Mouse (Mus musculus): ENCODE data around the gene Rras. TPM values are rescaled to one million over a fixed set of nuclear protein-coding genes. Genes with fewer than 3 reads are reported as not detected.

Rras gene
- polyA plus RNA-seq, 2 experiments, result 15.4 to 16.3 TPM

- ATAC-seq (ENCODE audit: insufficient read depth) (no peak), DNase-seq (ENCODE audit: low read depth in 3 of 3, low spot score in 3 of 3) (no peak)
- WGBS (ENCODE audit: insufficient replicate concordance), result 88% methylated on average over 26 of the region's 26 CpGs
- TF ChIP-seq CTCF (IDR thresholded peaks at IDR 0.05; ENCODE audit: low read depth), result no peak
- H3K4me3 ChIP-seq (ENCODE audit: insufficient read depth in 1 of 2, low read depth in 2 of 2, low read length in 2 of 2), result no peak overlapping the region
- peaks cover 8 to 11% of the 10 kb centered on the region in 2 experiments for H3K4me1 ChIP-seq (replicated peaks; ENCODE audit: control insufficient read depth in 2 of 2, insufficient read depth in 2 of 2, low read length in 1 of 2)
- no peak overlapping the region for H3K4me2 ChIP-seq (ENCODE audit: low read depth)
- H3K36me3 ChIP-seq (replicated peaks; ENCODE audit: control insufficient read depth, insufficient read depth, low read depth), result peaks cover 25% of the 10 kb centered on the region
- no peak overlapping the region for H3K27ac ChIP-seq
- H3K27me3 ChIP-seq (ENCODE audit: control insufficient read depth, insufficient read depth, low read length), result no peaks in the 10 kb centered on the region
- no peaks in the 10 kb centered on the region for H3K9me3 ChIP-seq (ENCODE audit: control insufficient read depth, low read length)
- no peak overlapping the region for H3K9ac ChIP-seq (replicated peaks)
These were observed 29.1 kb downstream of the Rras start for GRCm38 (mm10) chr7:45046853-45047350.

- DNase-seq (ENCODE audit: low read depth in 3 of 3, low spot score in 3 of 3) (no peak), ATAC-seq (ENCODE audit: insufficient read depth) (no peak)
- TF ChIP-seq CTCF (IDR thresholded peaks at IDR 0.05; ENCODE audit: low read depth), result no peak
- TF ChIP-seq EP300 (IDR thresholded peaks at IDR 0.05; ENCODE audit: low read depth), result no peak
- Histone ChIP-seq H3K4me1 (replicated peaks; ENCODE audit: control insufficient read depth in 2 of 2, insufficient read depth in 2 of 2, low read length in 1 of 2) (peaks cover 9 to 14% of the 10 kb centered on the region in 2 experiments), H3K4me2 (ENCODE audit: low read depth) (no peak overlapping the region), H3K4me3 (ENCODE audit: insufficient read depth in 1 of 2, low read depth in 2 of 2, low read length in 2 of 2) (no peak overlapping the region), H3K9ac (replicated peaks) (no peak overlapping the region), H3K27ac (no peak overlapping the region), H3K9me3 (ENCODE audit: control insufficient read depth, low read length) (no peaks in the 10 kb centered on the region), H3K36me3 (replicated peaks; ENCODE audit: control insufficient read depth, insufficient read depth, low read depth) (peaks cover 19% of the 10 kb centered on the region), H3K27me3 (ENCODE audit: control insufficient read depth, insufficient read depth, low read length) (no peaks in the 10 kb centered on the region)
- 92% methylated on average over 14 of the region's 14 CpGs for WGBS (ENCODE audit: insufficient replicate concordance)
These were observed 29.7 kb downstream of the Rras start for GRCm38 (mm10) chr7:45047491-45047890.

- Histone ChIP-seq H3K4me1 (replicated peaks; ENCODE audit: control insufficient read depth in 2 of 2, insufficient read depth in 2 of 2, low read length in 1 of 2) (peaks cover 9 to 14% of the 10 kb centered on the region in 2 experiments), H3K36me3 (replicated peaks; ENCODE audit: control insufficient read depth, insufficient read depth, low read depth) (peaks cover 16% of the 10 kb centered on the region), H3K9ac (replicated peaks) (no peak overlapping the region), H3K9me3 (ENCODE audit: control insufficient read depth, low read length) (no peaks in the 10 kb centered on the region), H3K4me2 (ENCODE audit: low read depth) (no peak overlapping the region), H3K4me3 (ENCODE audit: insufficient read depth in 1 of 2, low read depth in 2 of 2, low read length in 2 of 2) (no peak overlapping the region), H3K27me3 (ENCODE audit: control insufficient read depth, insufficient read depth, low read length) (no peaks in the 10 kb centered on the region), H3K27ac (no peak overlapping the region)
- TF ChIP-seq CTCF (IDR thresholded peaks at IDR 0.05; ENCODE audit: low read depth) (0 out of 2 replicates have a peak, but pooled peaks have one; percentile 8), EP300 (IDR thresholded peaks at IDR 0.05; ENCODE audit: low read depth) (no peak)
- DNase-seq (ENCODE audit: low read depth in 3 of 3, low spot score in 3 of 3) (no peak), ATAC-seq (ENCODE audit: insufficient read depth) (no peak)
- WGBS (ENCODE audit: insufficient replicate concordance), result 89% methylated on average over 38 of the region's 38 CpGs
These were observed 30.5 kb downstream of the Rras start for GRCm38 (mm10) chr7:45048001-45048890.

- no peak for DNase-seq (ENCODE audit: low read depth in 3 of 3, low spot score in 3 of 3)
- Histone ChIP-seq H3K36me3 (replicated peaks; ENCODE audit: control insufficient read depth, insufficient read depth, low read depth) (peaks cover 16% of the 10 kb centered on the region), H3K27ac (no peak overlapping the region), H3K4me3 (ENCODE audit: insufficient read depth in 1 of 2, low read depth in 2 of 2, low read length in 2 of 2) (no peak overlapping the region), H3K4me2 (ENCODE audit: low read depth) (no peak overlapping the region), H3K9me3 (ENCODE audit: control insufficient read depth, low read length) (no peaks in the 10 kb centered on the region), H3K9ac (replicated peaks) (no peak overlapping the region), H3K27me3 (ENCODE audit: control insufficient read depth, insufficient read depth, low read length) (no peaks in the 10 kb centered on the region), H3K4me1 (replicated peaks; ENCODE audit: control insufficient read depth in 2 of 2, insufficient read depth in 2 of 2, low read length in 1 of 2) (peaks cover 9 to 14% of the 10 kb centered on the region in 2 experiments)
- ATAC-seq (ENCODE audit: insufficient read depth), result no peak
- 82% methylated on average over 23 of the region's 23 CpGs for WGBS (ENCODE audit: insufficient replicate concordance)
- TF ChIP-seq EP300 (IDR thresholded peaks at IDR 0.05; ENCODE audit: low read depth) (no peak), CTCF (IDR thresholded peaks at IDR 0.05; ENCODE audit: low read depth) (no peak)
These were observed 31.3 kb downstream of the Rras start for GRCm38 (mm10) chr7:45048923-45049657.

Measured in liver, embryonic 14.5 days (tissue).